Mouse (Mus musculus) adrenal gland, adult 2 months (tissue): ENCODE measurements around the gene Epor. TPM values are rescaled to one million over a fixed set of nuclear protein-coding genes. Genes with fewer than 3 reads are reported as not detected.

ENCODE experiments used
- polyA plus RNA-seq: library from polyadenylated mRNA; depleted of rRNA; stranded (reverse); fragments of >200 nt; gene quantifications from 2 replicates; pipeline ENCODE4 v1.2.3, GENCODE M21; 2012; rRNA removed
- total RNA-seq, 2 experiments: library from RNA; stranded (reverse); gene quantifications; 2 replicates each; pipeline ENCODE4 v1.2.3; 2021

The Epor gene
- total and polyA plus RNA-seq, 3 experiments: 1.5 to 3.7 (median 2.7) TPM

Other genes with a start within 250 kb of the Epor start
- gene Ldlr, start 240.0 kb downstream of the Epor start, total RNA-seq: 100 to 1,000 TPM in 1 of 2 experiments, 10 to 100 TPM in 1; 61.6 to 210 TPM
- gene Ldlr, start 240.0 kb downstream of the Epor start, polyA plus RNA-seq: 79.5 and 143 TPM in 2 replicates
- gene Spc24, start 203.2 kb downstream of the Epor start, total RNA-seq: 1 to 10 TPM; 1.9 to 3.7 TPM
- 1.4 and 1.5 TPM in 2 replicates for gene Spc24, start 203.2 kb downstream of the Epor start, polyA plus RNA-seq
- 10 to 100 TPM; 28.4 to 56.2 TPM for gene Kank2, start 164.8 kb downstream of the Epor start, total RNA-seq
- gene Kank2, start 164.8 kb downstream of the Epor start, polyA plus RNA-seq: 67.8 and 76.1 TPM in 2 replicates
- gene Angptl8, start 128.0 kb downstream of the Epor start, total RNA-seq: 1 to 10 TPM; 8.1 to 8.7 TPM
- gene Angptl8, start 128.0 kb downstream of the Epor start, polyA plus RNA-seq: 26.5 and 55.8 TPM in 2 replicates
- gene Dock6, start 110.9 kb downstream of the Epor start, total RNA-seq: 10 to 100 TPM; 32.9 to 37.0 TPM
- 76.6 and 91.2 TPM in 2 replicates for gene Dock6, start 110.9 kb downstream of the Epor start, polyA plus RNA-seq
- 10 to 100 TPM; 48.3 to 52.2 TPM for gene Rab3d, start 45.3 kb downstream of the Epor start, total RNA-seq
- 75.9 and 84.8 TPM in 2 replicates for gene Rab3d, start 45.3 kb downstream of the Epor start, polyA plus RNA-seq
- gene Ccdc159, start 36.0 kb downstream of the Epor start, total RNA-seq: 10 to 100 TPM in 1 of 2 experiments, 1 to 10 TPM in 1; 9.4 to 10.5 TPM
- gene Ccdc159, start 36.0 kb downstream of the Epor start, polyA plus RNA-seq: 17.3 and 24.5 TPM in 2 replicates
- gene Tmem205, start 36.0 kb downstream of the Epor start, total RNA-seq: 100 to 1,000 TPM; 381 to 452 TPM
- 1,222 and 1,525 TPM in 2 replicates for gene Tmem205, start 36.0 kb downstream of the Epor start, polyA plus RNA-seq
- 10 to 100 TPM; 21.7 to 31.7 TPM for gene Plppr2, start 26.5 kb downstream of the Epor start, total RNA-seq
- 120 and 147 TPM in 2 replicates for gene Plppr2, start 26.5 kb downstream of the Epor start, polyA plus RNA-seq
- gene Swsap1, start 7.8 kb downstream of the Epor start, total RNA-seq: 10 to 100 TPM; 14.2 to 18.6 TPM
- 12.4 and 20.2 TPM in 2 replicates for gene Swsap1, start 7.8 kb downstream of the Epor start, polyA plus RNA-seq
- 10 to 100 TPM; 14.2 to 46.9 TPM for gene Rgl3, start 25.9 kb upstream of the Epor start, total RNA-seq
- 137 and 177 TPM in 2 replicates for gene Rgl3, start 25.9 kb upstream of the Epor start, polyA plus RNA-seq
- gene Ccdc151, start 39.1 kb upstream of the Epor start, total RNA-seq: 1 to 10 TPM in 1 of 2 experiments, under 1 TPM in 1; 0.73 to 1.0 TPM
- 0.47 and 0.73 TPM in 2 replicates for gene Ccdc151, start 39.1 kb upstream of the Epor start, polyA plus RNA-seq
- gene Prkcsh, start 39.3 kb upstream of the Epor start, total RNA-seq: 100 to 1,000 TPM; 166 to 175 TPM
- 136 and 209 TPM in 2 replicates for gene Prkcsh, start 39.3 kb upstream of the Epor start, polyA plus RNA-seq
- gene Elavl3, start 88.5 kb upstream of the Epor start, total RNA-seq: 1 to 10 TPM; 2.1 to 2.4 TPM
- gene Elavl3, start 88.5 kb upstream of the Epor start, polyA plus RNA-seq: 1.3 and 1.7 TPM in 2 replicates
- not detected for gene Gm49318, start 107.8 kb upstream of the Epor start, total RNA-seq
- gene Gm49318, start 107.8 kb upstream of the Epor start, polyA plus RNA-seq: not detected in 2 replicates
- 1 to 10 TPM; 8.0 to 8.5 TPM for gene Zfp653, start 107.9 kb upstream of the Epor start, total RNA-seq
- 19.3 and 20.7 TPM in 2 replicates for gene Zfp653, start 107.9 kb upstream of the Epor start, polyA plus RNA-seq
- gene Ecsit, start 121.9 kb upstream of the Epor start, total RNA-seq: 10 to 100 TPM; 50.9 to 70.8 TPM
- gene Ecsit, start 121.9 kb upstream of the Epor start, polyA plus RNA-seq: 52.6 and 65.2 TPM in 2 replicates
- gene Cnn1, start 135.7 kb upstream of the Epor start, total RNA-seq: 1 to 10 TPM in 1 of 2 experiments, under 1 TPM in 1; 0.58 to 3.8 TPM
- 1.1 and 1.8 TPM in 2 replicates for gene Cnn1, start 135.7 kb upstream of the Epor start, polyA plus RNA-seq
- 10 to 100 TPM; 73.9 to 90.9 TPM for gene Elof1, start 153.7 kb upstream of the Epor start, total RNA-seq
- 157 and 159 TPM in 2 replicates for gene Elof1, start 153.7 kb upstream of the Epor start, polyA plus RNA-seq
- gene Acp5, start 172.2 kb upstream of the Epor start, total RNA-seq: 10 to 100 TPM; 65.9 to 86.3 TPM
- 93.2 and 189 TPM in 2 replicates for gene Acp5, start 172.2 kb upstream of the Epor start, polyA plus RNA-seq
- 10 to 100 TPM; 34.8 to 65.0 TPM for gene Pigyl, start 193.3 kb upstream of the Epor start, total RNA-seq
- 75.3 and 79.6 TPM in 2 replicates for gene Pigyl, start 193.3 kb upstream of the Epor start, polyA plus RNA-seq
- gene Zfp872, start 224.6 kb upstream of the Epor start, total RNA-seq: 1 to 10 TPM; 1.8 to 3.9 TPM
- gene Zfp872, start 224.6 kb upstream of the Epor start, polyA plus RNA-seq: 0.11 and 0.16 TPM in 2 replicates